Mouse (Mus musculus): Measurements from ENCODE around the gene Ofcc1.

- TF ChIP-seq USF1 (IDR thresholded peaks at IDR 0.05; ENCODE audit: low read depth) (no peak), POLR2A (IDR thresholded peaks at IDR 0.05; ENCODE audit: insufficient read length, low read depth) (no peak), MYOD1 (IDR thresholded peaks at IDR 0.05; ENCODE audit: control insufficient read depth in 1 of 3, insufficient read length in 2 of 3, low read depth in 2 of 3) (no peak), MAX (IDR thresholded peaks at IDR 0.05; ENCODE audit: low read depth) (no peak), TCF12 (IDR thresholded peaks at IDR 0.05; ENCODE audit: insufficient read depth, poor library complexity, severe bottlenecking) (no peak)
Measured at GRCm38 (mm10) chr13:40360692-40361091, 558 bp downstream of the Ofcc1 start.

All from myocyte (in vitro differentiated cells).